Mouse (Mus musculus) lung, postnatal 0 days (tissue): ENCODE results near the gene Tmem205.

Source experiments
- CTCF ChIP-seq: IDR thresholded peaks from 2 replicates; pipeline ENCODE4 v1.5.1; 2016; ENCODE audit warnings: antibody characterized with exemption, mild to moderate bottlenecking
- EP300 ChIP-seq: IDR thresholded peaks from 2 replicates; pipeline ENCODE4 v1.6.1; 2016; ENCODE audit warnings: antibody characterized with exemption, mild to moderate bottlenecking, control low read depth

DNA sequence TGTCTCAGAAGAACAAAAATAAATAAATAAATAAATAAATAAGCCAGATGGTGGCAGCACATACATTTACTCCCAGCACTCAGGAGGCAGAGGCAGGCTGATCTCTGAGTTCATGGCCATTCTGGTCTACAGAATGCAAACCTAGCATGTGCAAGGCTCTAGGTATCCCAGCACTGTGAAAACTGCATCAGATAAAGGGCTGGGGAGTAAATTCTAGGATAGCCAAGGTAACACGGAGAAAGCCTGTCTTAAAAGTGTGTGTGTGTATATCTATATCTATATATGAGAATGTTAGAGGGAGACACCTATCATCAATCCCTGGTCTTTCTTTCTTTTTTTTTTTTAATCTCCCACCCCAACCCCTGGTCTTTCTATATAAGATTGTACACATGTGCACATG is 1.9 kb downstream of the Tmem205 start:
- TF ChIP-seq CTCF: no peak
- no peak for TF ChIP-seq EP300
